Mouse (Mus musculus) intestine, embryonic 14.5 days (tissue): ENCODE data around the gene Spata13. TPM values are rescaled to one million over a fixed set of nuclear protein-coding genes. Genes with fewer than 3 reads are reported as not detected.

Experiments
- ATAC-seq: fragments of 200-750 bp; cut with Nextera tagmentation; replicated peaks from 2 replicates; pipeline ENCODE4 v1.8.0; 2017; ENCODE audit warnings: low read depth, moderate number of reproducible peaks, moderate TSS enrichment, moderate library complexity; ENCODE audit not compliant: low FRiP score, low TSS enrichment
- DNase-seq: peaks from one replicate; pipeline ENCODE4 v3.0.0-alpha.2; 2018; ENCODE audit warnings: low spot score
- H3K27ac ChIP-seq: fragments of 300-500 bp; sonication (generic); 2 replicates; pipeline ENCODE4 v1.5.1; 2014; ENCODE audit warnings: low read depth, mild to moderate bottlenecking, control low read depth
- H3K27me3 ChIP-seq: fragments of 300-500 bp; sonication (generic); replicated peaks from 2 replicates; pipeline ENCODE4 v1.6.1; 2014; ENCODE audit warnings: low read length, control low read depth; ENCODE audit not compliant: control insufficient read depth, insufficient read depth
- H3K36me3 ChIP-seq: fragments of 300-500 bp; sonication (generic); 2 replicates; pipeline ENCODE4 v1.6.1; 2014; ENCODE audit warnings: low read length, control low read depth; ENCODE audit not compliant: control insufficient read depth, insufficient read depth
- H3K4me1 ChIP-seq: fragments of 300-500 bp; sonication (generic); replicated peaks from 2 replicates; pipeline ENCODE4 v1.6.1; 2014; ENCODE audit warnings: low read length, control low read depth, mixed read lengths; ENCODE audit not compliant: control insufficient read depth, insufficient read depth
- H3K4me2 ChIP-seq: fragments of 300-500 bp; sonication (generic); 2 replicates; pipeline ENCODE4 v1.6.1; 2014; ENCODE audit warnings: low read length
- H3K4me3 ChIP-seq: fragments of 300-500 bp; sonication (generic); 2 replicates; pipeline ENCODE4 v1.5.1; 2014; ENCODE audit warnings: low read depth, low read length, control low read depth, mixed read lengths
- H3K9ac ChIP-seq: fragments of 300-500 bp; sonication (generic); 2 replicates; pipeline ENCODE4 v1.6.1; 2014; ENCODE audit warnings: mild to moderate bottlenecking, low read length
- H3K9me3 ChIP-seq: fragments of 300-500 bp; sonication (generic); 2 replicates; pipeline ENCODE4 v1.6.1; 2016; ENCODE audit warnings: low read length, control low read depth; ENCODE audit not compliant: control insufficient read depth
- whole genome bisulfite sequencing: fragments of 180-500 bp; shearing (Covaris S2); extraction: QIAGEN DNeasy Blood & Tissue Kit; methylation state at CpG from one replicate; pipeline ENCODE4 v1.1.7; 2014; 5-methylcytosine and 5-hydroxymethylcytosine counted together
- polyA plus RNA-seq: library from polyadenylated mRNA; unstranded; fragments of >200 nt; fragmentation: Nextera tagmentation; extraction: Ambion mirVana; gene quantifications from 2 replicates; pipeline ENCODE4 v1.2.1, GENCODE M21; 2014

Spata13 gene
- polyA plus RNA-seq, 1 experiment from 2014 or later = 23.1 TPM

DNA sequence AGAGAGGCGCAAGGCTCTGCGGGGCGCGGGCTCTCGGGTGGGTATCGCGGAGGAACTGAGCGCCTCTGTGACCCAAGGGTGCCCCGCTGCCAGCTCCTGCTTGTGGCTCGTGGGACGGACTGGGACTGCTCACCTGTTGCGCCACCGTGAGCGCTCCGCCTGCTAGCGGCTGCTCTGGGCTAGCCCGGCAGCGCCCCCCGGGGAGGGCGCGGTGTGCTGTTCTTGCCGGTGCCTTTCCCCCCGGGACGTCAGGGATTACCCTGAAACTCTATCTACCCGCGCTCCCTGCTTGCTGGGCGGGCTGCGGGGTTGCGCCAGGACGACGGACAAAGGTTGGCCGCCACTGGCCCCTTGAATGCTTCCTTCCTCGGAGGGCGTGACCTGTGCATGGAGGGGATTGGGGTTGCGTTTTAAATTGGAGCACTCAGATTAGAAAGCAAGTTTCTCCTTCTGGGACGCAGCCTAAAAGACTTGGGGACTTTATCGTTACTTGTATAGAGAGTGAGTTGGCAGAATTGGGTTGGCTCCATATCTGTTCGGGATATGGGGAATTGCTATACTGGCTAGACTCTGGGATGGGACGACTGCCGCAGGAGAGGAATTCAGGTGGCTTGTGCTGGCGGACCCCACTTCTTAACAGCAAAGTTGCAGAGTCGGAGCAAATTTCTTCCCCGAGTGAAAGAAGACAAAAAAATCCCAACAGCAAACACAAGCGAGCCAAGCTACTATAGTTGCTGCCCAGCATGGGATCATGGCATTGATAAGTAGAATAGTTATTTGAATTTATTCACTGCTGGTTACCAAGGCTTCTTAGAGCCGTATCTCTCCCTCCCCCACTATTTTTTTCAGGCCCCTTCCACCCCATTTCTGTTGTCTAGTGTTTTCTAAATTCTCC, 1.3 kb downstream of the Spata13 start:
- H3K27me3 ChIP-seq = 0 out of 2 replicates have a peak, but pooled peaks cover 4% of the 10 kb centered on the region

DNA sequence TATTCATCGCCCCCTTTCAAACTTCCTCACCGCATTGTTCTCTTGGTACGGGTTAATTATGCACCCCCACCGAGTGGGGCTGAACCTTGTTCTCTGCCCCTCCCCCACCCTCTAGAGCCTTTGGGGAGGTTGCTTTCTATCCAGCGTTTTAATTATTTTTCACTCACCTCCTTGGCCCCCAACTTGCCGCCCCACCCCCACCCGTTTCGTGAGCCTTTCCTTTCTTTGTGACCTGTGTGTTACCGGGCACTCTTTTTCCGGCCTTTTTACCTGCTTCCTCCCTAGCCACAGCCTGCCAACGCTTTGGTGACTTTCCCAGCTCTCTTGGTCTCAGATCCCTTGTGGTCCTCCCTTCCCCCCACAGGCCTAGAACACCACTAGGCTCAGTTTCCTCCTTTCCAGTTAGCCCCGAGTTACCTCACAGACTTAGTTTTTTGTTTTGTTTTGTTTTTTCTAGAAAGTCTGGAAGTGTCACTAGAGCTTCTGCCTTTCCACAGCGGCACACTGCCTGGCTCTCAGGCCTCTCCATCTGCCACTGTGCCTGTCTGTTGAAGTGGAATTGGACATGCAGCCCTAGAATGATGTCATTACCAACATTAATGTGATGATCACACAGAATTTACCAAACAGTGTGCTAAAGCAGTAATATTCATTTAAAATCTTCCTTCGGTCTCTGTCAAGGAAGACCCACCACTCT, 2.3 kb downstream of the Spata13 start:
- H3K4me3 ChIP-seq = peak overlapping the region; percentile 57
- H3K36me3 ChIP-seq = no peaks in the 10 kb centered on the region
- H3K9me3 ChIP-seq = no peaks in the 10 kb centered on the region
- 13% methylated on average over 14 of the region's 14 CpGs for WGBS
- ATAC-seq (no peak), DNase-seq (no peak)
- peak overlapping the region; percentile 97 for H3K4me2 ChIP-seq
- H3K9ac ChIP-seq = no peak overlapping the region; the same call in 1 of the 2 replicates
- 0 out of 2 replicates have a peak, but pooled peaks cover 5% of the 10 kb centered on the region for H3K4me1 ChIP-seq
- no peak overlapping the region for H3K27ac ChIP-seq
- H3K27me3 ChIP-seq = 0 out of 2 replicates have a peak, but pooled peaks cover 4% of the 10 kb centered on the region

More for the DNA sequence above, 1.3 kb downstream of the Spata13 start:
- Histone ChIP-seq H3K4me1 (0 out of 2 replicates have a peak, but pooled peaks cover 5% of the 10 kb centered on the region), H3K27ac (peak overlapping the region; percentile 29; the same call in 1 of the 2 replicates), H3K36me3 (no peaks in the 10 kb centered on the region), H3K4me2 (peak overlapping the region; percentile 97), H3K9ac (peak overlapping the region; percentile 49), H3K4me3 (peak overlapping the region; percentile 57), H3K9me3 (no peaks in the 10 kb centered on the region)
- ATAC-seq = peak; percentile 82
- WGBS = under 1% methylated on average over 45 of the region's 45 CpGs
- no peak for DNase-seq

DNA sequence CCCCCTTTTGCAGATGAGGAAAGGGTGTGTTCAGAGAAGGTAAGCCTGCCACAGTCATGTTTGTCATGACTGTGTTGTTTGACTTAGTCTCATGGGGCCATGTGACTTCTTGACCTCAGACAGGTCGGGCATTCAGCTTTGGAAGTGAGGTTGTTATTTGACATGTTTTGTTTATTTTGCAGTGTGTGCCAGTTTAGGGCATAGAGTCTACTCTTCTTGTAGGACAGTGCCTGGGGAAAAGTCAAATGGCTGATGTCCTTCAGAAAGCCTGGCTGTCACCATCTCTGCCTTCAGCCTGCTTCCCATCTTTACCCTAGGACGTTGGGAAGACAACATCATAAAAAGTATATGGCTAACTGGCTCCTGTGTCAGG, 2.8 kb downstream of the Spata13 start:
- no peak for DNase-seq
- Histone ChIP-seq H3K4me1 (0 out of 2 replicates have a peak, but pooled peaks cover 5% of the 10 kb centered on the region), H3K36me3 (no peaks in the 10 kb centered on the region), H3K4me3 (no peak overlapping the region), H3K4me2 (peak overlapping the region; percentile 97; the same call in 1 of the 2 replicates), H3K9ac (no peak overlapping the region), H3K27me3 (0 out of 2 replicates have a peak, but pooled peaks cover 4% of the 10 kb centered on the region), H3K27ac (no peak overlapping the region), H3K9me3 (no peaks in the 10 kb centered on the region)
- 47% methylated on average over 2 of the region's 2 CpGs for WGBS
- no peak for ATAC-seq

DNA sequence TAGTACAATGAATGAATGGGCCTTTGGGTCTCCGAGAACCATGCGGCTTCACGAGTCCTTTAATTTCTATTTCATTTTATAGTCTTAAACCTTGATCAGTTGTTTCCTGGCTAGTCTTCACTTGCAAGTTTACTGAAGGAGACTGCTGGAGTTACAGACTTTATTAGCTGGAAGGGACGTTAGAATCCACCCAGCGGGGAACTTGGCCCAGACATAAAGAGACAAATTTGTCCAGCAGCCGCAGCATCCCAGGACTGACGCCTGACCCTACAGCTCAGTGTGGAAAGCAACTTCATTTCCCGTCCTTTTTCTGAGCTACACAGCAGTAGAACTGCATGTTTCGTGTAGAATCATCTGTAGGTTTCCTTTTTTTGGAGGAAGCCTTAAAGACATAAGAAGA, 3.2 kb downstream of the Spata13 start:
- H3K9me3 ChIP-seq = no peaks in the 10 kb centered on the region
- H3K27me3 ChIP-seq = 0 out of 2 replicates have a peak, but pooled peaks cover 4% of the 10 kb centered on the region
- no peak for ATAC-seq
- no peak overlapping the region for H3K4me3 ChIP-seq
- H3K9ac ChIP-seq = no peak overlapping the region
- H3K36me3 ChIP-seq = no peaks in the 10 kb centered on the region
- no peak overlapping the region for H3K27ac ChIP-seq
- 0 out of 2 replicates have a peak, but pooled peaks cover 5% of the 10 kb centered on the region for H3K4me1 ChIP-seq
- DNase-seq = no peak
- 74% methylated on average over 9 of the region's 9 CpGs for WGBS
- no peak overlapping the region for H3K4me2 ChIP-seq

DNA sequence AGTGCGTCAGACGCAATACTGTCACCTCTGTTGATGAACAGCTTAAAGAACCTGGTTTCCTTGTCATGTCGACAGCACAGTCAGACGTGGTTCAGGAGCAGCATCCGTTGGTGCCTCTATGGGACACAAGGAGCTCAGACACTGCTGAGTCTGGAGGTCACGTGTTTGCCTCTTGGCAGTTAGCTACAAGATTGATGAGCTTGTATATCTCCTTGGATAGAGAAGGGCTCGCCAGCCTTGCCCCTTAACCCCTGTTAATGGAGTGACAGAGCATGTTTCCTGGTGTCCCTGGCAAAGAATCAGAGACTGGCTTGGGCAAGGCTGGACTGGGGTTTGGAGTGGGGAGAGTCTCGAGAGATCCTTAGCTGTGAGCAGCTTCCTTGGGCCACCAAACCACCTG, 4.4 kb downstream of the Spata13 start:
- Histone ChIP-seq H3K27ac (no peak overlapping the region), H3K9ac (no peak overlapping the region), H3K27me3 (0 out of 2 replicates have a peak, but pooled peaks cover 4% of the 10 kb centered on the region), H3K4me1 (0 out of 2 replicates have a peak, but pooled peaks cover 5% of the 10 kb centered on the region), H3K36me3 (no peaks in the 10 kb centered on the region), H3K9me3 (no peaks in the 10 kb centered on the region), H3K4me3 (no peak overlapping the region), H3K4me2 (no peak overlapping the region)
- ATAC-seq (no peak), DNase-seq (no peak)
- WGBS = 43% methylated on average over 8 of the region's 8 CpGs

DNA sequence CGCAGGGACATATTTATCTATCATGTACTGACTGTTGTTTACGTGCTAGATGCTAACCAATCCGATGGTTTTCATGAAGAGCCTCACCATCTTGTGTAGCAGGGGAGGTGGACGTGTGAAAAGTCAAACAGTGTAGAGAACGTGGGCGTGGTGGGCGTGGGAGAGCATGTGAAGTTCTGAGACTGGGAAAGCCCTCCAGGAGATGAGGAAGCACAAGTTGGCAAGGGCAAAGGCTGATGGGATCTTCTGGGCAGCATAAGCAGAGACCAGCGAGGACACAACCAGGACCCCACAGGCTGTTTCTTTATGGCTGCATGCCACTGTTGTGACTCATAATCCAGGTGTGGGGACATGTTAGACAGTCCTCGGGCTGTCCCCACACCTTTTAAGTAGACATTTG, 5.4 kb downstream of the Spata13 start:
- ATAC-seq = no peak
- Histone ChIP-seq H3K4me1 (0 out of 2 replicates have a peak, but pooled peaks cover 5% of the 10 kb centered on the region), H3K4me2 (no peak overlapping the region), H3K4me3 (no peak overlapping the region), H3K27ac (no peak overlapping the region), H3K27me3 (0 out of 2 replicates have a peak, but pooled peaks cover 4% of the 10 kb centered on the region), H3K9me3 (no peaks in the 10 kb centered on the region), H3K36me3 (no peaks in the 10 kb centered on the region), H3K9ac (no peak overlapping the region)
- WGBS = 80% methylated on average over 9 of the region's 9 CpGs
- no peak for DNase-seq

DNA sequence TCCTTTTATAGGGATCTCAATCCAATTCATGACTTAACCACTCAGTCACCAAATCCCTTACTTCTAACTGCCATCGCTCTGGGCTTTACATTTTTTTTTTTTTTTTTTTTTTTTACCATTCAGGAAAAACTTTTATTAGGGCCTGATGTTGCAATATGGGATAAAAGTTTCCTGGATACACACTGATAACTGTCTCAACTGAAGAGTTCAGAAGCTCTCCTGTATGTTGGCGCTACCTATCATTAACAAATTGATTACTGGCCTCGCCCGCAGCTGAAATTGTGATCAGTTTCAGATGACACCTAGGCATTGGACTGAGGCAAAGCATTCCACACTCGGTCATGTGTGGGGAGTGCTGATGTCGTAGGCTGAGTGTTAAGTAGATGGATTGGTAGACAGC, 7.3 kb downstream of the Spata13 start:
- Histone ChIP-seq H3K27ac (no peak overlapping the region), H3K9me3 (no peaks in the 10 kb centered on the region), H3K27me3 (0 out of 2 replicates have a peak, but pooled peaks cover 4% of the 10 kb centered on the region), H3K4me3 (no peak overlapping the region), H3K4me2 (no peak overlapping the region), H3K36me3 (no peaks in the 10 kb centered on the region), H3K4me1 (no peaks in the 10 kb centered on the region), H3K9ac (no peak overlapping the region)
- 80% methylated on average over 6 of the region's 6 CpGs for WGBS
- ATAC-seq = no peak
- DNase-seq = no peak

DNA sequence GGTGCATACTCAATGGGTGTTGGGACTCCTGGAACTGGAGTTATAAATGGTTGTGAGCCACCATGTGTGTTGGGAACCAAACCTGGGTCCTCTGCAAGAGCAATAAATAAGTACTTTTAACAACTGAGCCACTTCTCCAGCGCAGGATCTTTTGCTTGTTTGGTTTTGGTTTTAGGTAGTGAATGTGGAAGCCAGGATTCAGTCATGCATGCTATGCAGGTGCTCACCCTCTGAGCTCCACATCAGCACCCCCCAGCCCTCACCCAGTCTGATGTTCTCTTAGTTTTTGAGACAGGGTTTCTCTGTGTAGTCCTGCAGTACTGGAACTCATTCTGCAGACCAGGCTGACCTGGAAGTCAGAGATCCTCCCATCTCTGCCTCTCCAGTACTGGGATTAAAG, 8.3 kb downstream of the Spata13 start:
- ATAC-seq (no peak), DNase-seq (no peak)
- H3K27me3 ChIP-seq = no peaks in the 10 kb centered on the region
- no peaks in the 10 kb centered on the region for H3K36me3 ChIP-seq
- H3K27ac ChIP-seq = no peak overlapping the region
- no peaks in the 10 kb centered on the region; the same call in 1 of the 2 replicates for H3K4me1 ChIP-seq
- no peak overlapping the region for H3K4me3 ChIP-seq
- H3K4me2 ChIP-seq = no peak overlapping the region
- 85% methylated on average over 1 of the region's 1 CpGs for WGBS
- H3K9me3 ChIP-seq = no peaks in the 10 kb centered on the region
- H3K9ac ChIP-seq = no peak overlapping the region
